Mouse (Mus musculus) lung, postnatal 0 days (tissue): Measurements from ENCODE around the gene Stpg1. TPM values are rescaled to one million over a fixed set of nuclear protein-coding genes. Genes with fewer than 3 reads are reported as not detected.

Experiments
- ATAC-seq: fragments of 200-750 bp; cut with Nextera tagmentation; 2 replicates; pipeline ENCODE4 v1.8.0; 2017; ENCODE audit warnings: moderate library complexity
- DNase-seq: peaks from one replicate; pipeline ENCODE4 v3.0.0-alpha.2; 2016; ENCODE audit warnings: low spot score
- H3K27ac ChIP-seq: fragments of 300-500 bp; sonication (generic); 2 replicates; pipeline ENCODE4 v1.5.1; 2014; ENCODE audit warnings: antibody characterized with exemption, mild to moderate bottlenecking, low read length, mixed read lengths
- H3K27me3 ChIP-seq: fragments of 300-500 bp; sonication (generic); replicated peaks from 2 replicates; pipeline ENCODE4 v1.6.1; 2014; ENCODE audit warnings: low read length, mixed read lengths; ENCODE audit not compliant: insufficient read depth
- H3K36me3 ChIP-seq: fragments of 300-500 bp; sonication (generic); 2 replicates; pipeline ENCODE4 v1.6.1; 2014; ENCODE audit warnings: low read length, mixed read lengths; ENCODE audit not compliant: insufficient read depth
- H3K4me1 ChIP-seq: fragments of 300-500 bp; sonication (generic); 2 replicates; pipeline ENCODE4 v1.6.1; 2014; ENCODE audit warnings: antibody characterized with exemption, low read depth, low read length, mixed read lengths; ENCODE audit not compliant: insufficient read depth
- H3K4me2 ChIP-seq: fragments of 300-500 bp; sonication (generic); replicated peaks from 2 replicates; pipeline ENCODE4 v1.6.1; 2014; ENCODE audit warnings: low read depth, mild to moderate bottlenecking, low read length, moderate library complexity, mixed read lengths
- H3K4me3 ChIP-seq: fragments of 300-500 bp; sonication (generic); 2 replicates; pipeline ENCODE4 v1.5.1; 2014; ENCODE audit warnings: low read depth, low read length
- H3K9ac ChIP-seq: fragments of 300-500 bp; sonication (generic); replicated peaks from 2 replicates; pipeline ENCODE4 v1.6.1; 2014; ENCODE audit warnings: low read depth, mild to moderate bottlenecking
- H3K9me3 ChIP-seq: fragments of 300-500 bp; sonication (generic); 2 replicates; pipeline ENCODE4 v1.6.1; 2016; ENCODE audit warnings: low read length, mixed read lengths
- CTCF ChIP-seq: IDR thresholded peaks from 2 replicates; pipeline ENCODE4 v1.5.1; 2016; ENCODE audit warnings: antibody characterized with exemption, mild to moderate bottlenecking
- EP300 ChIP-seq: IDR thresholded peaks from 2 replicates; pipeline ENCODE4 v1.6.1; 2016; ENCODE audit warnings: antibody characterized with exemption, mild to moderate bottlenecking, control low read depth
- WGBS: fragments of 180-500 bp; shearing (Covaris S2); extraction: QIAGEN DNeasy Blood & Tissue Kit; methylation state at CpG from one replicate; pipeline ENCODE4 v1.1.7; 2014; 5-methylcytosine and 5-hydroxymethylcytosine counted together
- polyA plus RNA-seq: library from polyadenylated mRNA; unstranded; fragments of >200 nt; fragmentation: Nextera tagmentation; extraction: Ambion mirVana; gene quantifications from 2 replicates; pipeline ENCODE4 v1.2.1, GENCODE M21; 2015

Gene Stpg1
- polyA plus RNA-seq, 1 experiment from 2014 or later: 0.85 TPM

GRCm38 (mm10) chr4:135544284-135544683 lies 49.7 kb downstream of the Stpg1 start:
- WGBS: 63% methylated on average over 2 of the region's 2 CpGs
- no peak overlapping the region for H3K4me2 ChIP-seq
- H3K9me3 ChIP-seq: no peaks in the 10 kb centered on the region
- no peaks in the 10 kb centered on the region for H3K27me3 ChIP-seq
- DNase-seq (no peak), ATAC-seq (no peak)
- H3K4me3 ChIP-seq: no peak overlapping the region
- H3K4me1 ChIP-seq: peaks cover 13% of the 10 kb centered on the region; the same call in 1 of the 2 replicates
- H3K9ac ChIP-seq: no peak overlapping the region
- H3K27ac ChIP-seq: no peak overlapping the region
- no peaks in the 10 kb centered on the region for H3K36me3 ChIP-seq
- no peak for TF ChIP-seq CTCF
- TF ChIP-seq EP300: no peak

GRCm38 (mm10) chr4:135545080-135545511 lies 50.5 kb downstream of the Stpg1 start:
- Histone ChIP-seq H3K9me3 (no peaks in the 10 kb centered on the region), H3K4me2 (peak overlapping the region; percentile 63), H3K4me3 (peak overlapping the region; percentile 34), H3K4me1 (peaks cover 17% of the 10 kb centered on the region), H3K36me3 (no peaks in the 10 kb centered on the region), H3K27me3 (no peaks in the 10 kb centered on the region), H3K9ac (no peak overlapping the region), H3K27ac (no peak overlapping the region)
- ATAC-seq (0 out of 2 replicates have a peak, but pooled peaks have one; percentile 8), DNase-seq (no peak)
- WGBS: 9% methylated on average over 8 of the region's 8 CpGs
- TF ChIP-seq CTCF (no peak), EP300 (no peak)

GRCm38 (mm10) chr4:135546008-135546407 lies 51.4 kb downstream of the Stpg1 start:
- 0 out of 2 replicates have a peak overlapping the region, but pooled peaks have one; percentile 14 for H3K27ac ChIP-seq
- no peak overlapping the region for H3K9ac ChIP-seq
- H3K9me3 ChIP-seq: no peaks in the 10 kb centered on the region
- no peak overlapping the region for H3K4me3 ChIP-seq
- no peak overlapping the region for H3K4me2 ChIP-seq
- peak; percentile 84 for ATAC-seq
- H3K36me3 ChIP-seq: no peaks in the 10 kb centered on the region
- peaks cover 17% of the 10 kb centered on the region for H3K4me1 ChIP-seq
- no peaks in the 10 kb centered on the region for H3K27me3 ChIP-seq
- DNase-seq: peak; percentile 88
- WGBS: 48% methylated on average over 7 of the region's 7 CpGs
- TF ChIP-seq CTCF (peak; percentile 27), EP300 (no peak)

- H3K27ac ChIP-seq: peak overlapping the region; percentile 23; the same call in 1 of the 2 replicates
- peak; percentile 39 for DNase-seq
- no peaks in the 10 kb centered on the region for H3K36me3 ChIP-seq
- no peak overlapping the region for H3K4me2 ChIP-seq
- TF ChIP-seq EP300: no peak
- no peak for TF ChIP-seq CTCF
- no peak overlapping the region for H3K4me3 ChIP-seq
- H3K9ac ChIP-seq: no peak overlapping the region
- H3K4me1 ChIP-seq: peaks cover 17% of the 10 kb centered on the region
- 0 out of 2 replicates have a peak, but pooled peaks have one; percentile 9 for ATAC-seq
- H3K27me3 ChIP-seq: no peaks in the 10 kb centered on the region
- 74% methylated on average over 4 of the region's 4 CpGs for WGBS
- no peaks in the 10 kb centered on the region for H3K9me3 ChIP-seq
Measured at GRCm38 (mm10) chr4:135546793-135547192, 52.2 kb downstream of the Stpg1 start.

GRCm38 (mm10) chr4:135547551-135547950 lies 53.0 kb downstream of the Stpg1 start:
- Histone ChIP-seq H3K4me1 (peaks cover 17% of the 10 kb centered on the region), H3K4me2 (no peak overlapping the region), H3K9ac (no peak overlapping the region), H3K27ac (peak overlapping the region; percentile 23; the same call in 1 of the 2 replicates), H3K4me3 (no peak overlapping the region), H3K36me3 (no peaks in the 10 kb centered on the region), H3K27me3 (no peaks in the 10 kb centered on the region), H3K9me3 (no peaks in the 10 kb centered on the region)
- 24% methylated on average over 14 of the region's 14 CpGs for WGBS
- TF ChIP-seq CTCF (no peak), EP300 (no peak)
- ATAC-seq (no peak), DNase-seq (no peak)

GRCm38 (mm10) chr4:135548108-135548507 lies 53.5 kb downstream of the Stpg1 start:
- H3K9ac ChIP-seq: no peak overlapping the region
- H3K4me2 ChIP-seq: no peak overlapping the region
- no peak for ATAC-seq
- H3K27ac ChIP-seq: no peak overlapping the region
- no peak overlapping the region for H3K4me3 ChIP-seq
- no peaks in the 10 kb centered on the region for H3K36me3 ChIP-seq
- no peak for DNase-seq
- 25% methylated on average over 7 of the region's 7 CpGs for WGBS
- H3K27me3 ChIP-seq: no peaks in the 10 kb centered on the region
- TF ChIP-seq CTCF (no peak), EP300 (no peak)
- no peaks in the 10 kb centered on the region for H3K9me3 ChIP-seq
- peaks cover 17% of the 10 kb centered on the region for H3K4me1 ChIP-seq
